Mouse (Mus musculus) cortical plate, adult 2 months (tissue): ENCODE data around the gene Cables2.

Experiments
- CTCF ChIP-seq: fragments of 200-500 bp; IDR thresholded peaks from 2 replicates; pipeline ENCODE4 v1.5.1; 2011; ENCODE audit warnings: mild to moderate bottlenecking, control low read depth, low read length; ENCODE audit not compliant: insufficient read depth; ENCODE audit errors: extremely low read depth
- POLR2A ChIP-seq: fragments of 200-500 bp; IDR thresholded peaks from 2 replicates; pipeline ENCODE4 v1.6.1; 2011; ENCODE audit warnings: mild to moderate bottlenecking, low read length, control low read depth; ENCODE audit not compliant: insufficient read depth; ENCODE audit errors: extremely low read depth

DNA sequence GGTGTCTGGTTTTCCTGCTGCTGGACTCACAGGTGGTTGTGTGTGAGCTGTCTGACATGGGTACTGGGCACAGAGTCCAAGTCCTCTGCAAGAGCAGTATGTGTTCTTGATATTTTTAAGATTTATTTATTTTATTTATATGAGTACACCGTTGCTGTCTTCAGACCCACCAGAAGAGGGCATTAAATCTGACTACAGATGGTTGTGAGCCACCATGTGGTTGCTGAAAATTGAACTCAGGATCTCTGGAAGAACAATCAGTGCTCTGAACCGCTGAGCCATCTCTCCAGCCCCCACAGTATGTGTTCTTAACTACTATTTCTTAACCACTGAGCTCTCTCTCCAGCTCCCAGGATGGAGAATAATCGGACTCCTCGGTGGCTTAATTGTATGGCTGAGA is 28.9 kb upstream of the Cables2 start:
- no peak for TF ChIP-seq CTCF
- TF ChIP-seq POLR2A: no peak
